Mouse (Mus musculus): ENCODE data around the gene Dnajc10. TPM values are rescaled to one million over a fixed set of nuclear protein-coding genes. Genes with fewer than 3 reads are reported as not detected.

Dnajc10 gene
- polyA plus RNA-seq, 1 experiment from 2014 or later: 64.9 TPM

- Histone ChIP-seq H3K36me3 (no peaks in the 10 kb centered on the region), H3K9ac (no peak overlapping the region), H3K4me2 (replicated peaks) (no peak overlapping the region), H3K4me3 (replicated peaks) (no peak overlapping the region), H3K27ac (no peak overlapping the region), H3K4me1 (replicated peaks) (no peaks in the 10 kb centered on the region), H3K27me3 (replicated peaks) (no peaks in the 10 kb centered on the region), H3K9me3 (no peaks in the 10 kb centered on the region)
- no peak for ATAC-seq
- 81% methylated on average over 8 of the region's 8 CpGs for WGBS
These were observed 56.2 kb downstream of the Dnajc10 start for GRCm38 (mm10) chr2:80371458-80371857.

- no peak for ATAC-seq
- Histone ChIP-seq H3K4me3 (replicated peaks) (no peak overlapping the region), H3K4me2 (replicated peaks) (no peak overlapping the region)
These were observed 59.6 kb downstream of the Dnajc10 start for GRCm38 (mm10) chr2:80374892-80375291.

GRCm38 (mm10) chr2:80379848-80380247 lies 64.6 kb downstream of the Dnajc10 start:
- no peaks in the 10 kb centered on the region for H3K36me3 ChIP-seq
- no peak overlapping the region for H3K27ac ChIP-seq
- H3K4me3 ChIP-seq (replicated peaks): no peak overlapping the region
- H3K4me1 ChIP-seq (replicated peaks): no peaks in the 10 kb centered on the region
- H3K9ac ChIP-seq: no peak overlapping the region
- ATAC-seq: no peak
- no peaks in the 10 kb centered on the region for H3K27me3 ChIP-seq (replicated peaks)
- no peaks in the 10 kb centered on the region for H3K9me3 ChIP-seq
- 90% methylated on average over 5 of the region's 5 CpGs for WGBS
- H3K4me2 ChIP-seq (replicated peaks): no peak overlapping the region

More at GRCm38 (mm10) chr2:80374892-80375291, 59.6 kb downstream of the Dnajc10 start:
- Histone ChIP-seq H3K27me3 (replicated peaks) (no peaks in the 10 kb centered on the region), H3K4me1 (replicated peaks) (no peaks in the 10 kb centered on the region), H3K27ac (no peak overlapping the region), H3K9ac (no peak overlapping the region), H3K9me3 (no peaks in the 10 kb centered on the region), H3K36me3 (no peaks in the 10 kb centered on the region)

- no peaks in the 10 kb centered on the region for H3K9me3 ChIP-seq
- H3K27me3 ChIP-seq (replicated peaks): no peaks in the 10 kb centered on the region
- H3K4me2 ChIP-seq (replicated peaks): no peak overlapping the region
- no peaks in the 10 kb centered on the region for H3K36me3 ChIP-seq
- no peak overlapping the region for H3K9ac ChIP-seq
- ATAC-seq: no peak
- WGBS: 47% methylated on average over 4 of the region's 4 CpGs
- H3K4me3 ChIP-seq (replicated peaks): no peak overlapping the region
- no peak overlapping the region for H3K27ac ChIP-seq
- 0 out of 2 replicates have a peak, but pooled peaks cover 3% of the 10 kb centered on the region for H3K4me1 ChIP-seq (replicated peaks)
These were observed 69.2 kb downstream of the Dnajc10 start for GRCm38 (mm10) chr2:80384447-80384846.

GRCm38 (mm10) chr2:80386255-80386654 lies 71.0 kb downstream of the Dnajc10 start:
- Histone ChIP-seq H3K9ac (no peak overlapping the region), H3K9me3 (no peaks in the 10 kb centered on the region), H3K27me3 (replicated peaks) (no peaks in the 10 kb centered on the region), H3K4me2 (replicated peaks) (no peak overlapping the region), H3K4me1 (replicated peaks) (0 out of 2 replicates have a peak, but pooled peaks cover 3% of the 10 kb centered on the region), H3K4me3 (replicated peaks) (no peak overlapping the region), H3K27ac (no peak overlapping the region), H3K36me3 (no peaks in the 10 kb centered on the region)
- WGBS: 95% methylated on average over 2 of the region's 2 CpGs
- no peak for ATAC-seq

- ATAC-seq: no peak
- no peak overlapping the region for H3K27ac ChIP-seq
- WGBS: 57% methylated on average over 9 of the region's 9 CpGs
- H3K4me1 ChIP-seq (replicated peaks): 0 out of 2 replicates have a peak, but pooled peaks cover 3% of the 10 kb centered on the region
- H3K4me2 ChIP-seq (replicated peaks): no peak overlapping the region
- no peaks in the 10 kb centered on the region for H3K9me3 ChIP-seq
- no peaks in the 10 kb centered on the region for H3K36me3 ChIP-seq
- no peak overlapping the region for H3K4me3 ChIP-seq (replicated peaks)
- H3K27me3 ChIP-seq (replicated peaks): no peaks in the 10 kb centered on the region
- H3K9ac ChIP-seq: no peak overlapping the region
These were observed 72.4 kb downstream of the Dnajc10 start for GRCm38 (mm10) chr2:80387668-80388067.

- Histone ChIP-seq H3K4me2 (replicated peaks) (no peak overlapping the region), H3K36me3 (no peaks in the 10 kb centered on the region), H3K4me1 (replicated peaks) (0 out of 2 replicates have a peak, but pooled peaks cover 3% of the 10 kb centered on the region), H3K9me3 (no peaks in the 10 kb centered on the region), H3K27me3 (replicated peaks) (no peaks in the 10 kb centered on the region), H3K4me3 (replicated peaks) (no peak overlapping the region), H3K27ac (no peak overlapping the region), H3K9ac (no peak overlapping the region)
- no peak for ATAC-seq
- WGBS: 50% methylated on average over 3 of the region's 3 CpGs
These were observed 73.1 kb downstream of the Dnajc10 start for GRCm38 (mm10) chr2:80388341-80388740.

- 29% methylated on average over 7 of the region's 7 CpGs for WGBS
- Histone ChIP-seq H3K4me2 (replicated peaks) (no peak overlapping the region), H3K9me3 (no peaks in the 10 kb centered on the region), H3K27me3 (replicated peaks) (no peaks in the 10 kb centered on the region), H3K27ac (no peak overlapping the region), H3K9ac (no peak overlapping the region), H3K36me3 (no peaks in the 10 kb centered on the region), H3K4me1 (replicated peaks) (no peaks in the 10 kb centered on the region), H3K4me3 (replicated peaks) (no peak overlapping the region)
- ATAC-seq: no peak
These were observed 80.8 kb downstream of the Dnajc10 start for GRCm38 (mm10) chr2:80396057-80396456.

GRCm38 (mm10) chr2:80396864-80397263 lies 81.6 kb downstream of the Dnajc10 start:
- H3K4me3 ChIP-seq (replicated peaks): no peak overlapping the region
- no peak overlapping the region for H3K27ac ChIP-seq
- H3K27me3 ChIP-seq (replicated peaks): no peaks in the 10 kb centered on the region
- H3K4me1 ChIP-seq (replicated peaks): no peaks in the 10 kb centered on the region
- no peaks in the 10 kb centered on the region for H3K9me3 ChIP-seq
- no peak overlapping the region for H3K9ac ChIP-seq
- H3K4me2 ChIP-seq (replicated peaks): no peak overlapping the region
- H3K36me3 ChIP-seq: no peaks in the 10 kb centered on the region
- 41% methylated on average over 3 of the region's 3 CpGs for WGBS
- ATAC-seq: no peak

- H3K9ac ChIP-seq: no peak overlapping the region
- no peaks in the 10 kb centered on the region for H3K27me3 ChIP-seq (replicated peaks)
- no peak overlapping the region for H3K4me2 ChIP-seq (replicated peaks)
- H3K4me1 ChIP-seq (replicated peaks): no peaks in the 10 kb centered on the region
- H3K27ac ChIP-seq: no peak overlapping the region
- WGBS: 43% methylated on average over 3 of the region's 3 CpGs
- ATAC-seq: no peak
- H3K36me3 ChIP-seq: no peaks in the 10 kb centered on the region
- H3K9me3 ChIP-seq: no peaks in the 10 kb centered on the region
- H3K4me3 ChIP-seq (replicated peaks): no peak overlapping the region
These were observed 83.4 kb downstream of the Dnajc10 start for GRCm38 (mm10) chr2:80398595-80399099.

Other genes with a start within 250 kb of the Dnajc10 start
- gene Pde1a, start 186.0 kb upstream of the Dnajc10 start, polyA plus RNA-seq (2015; fragmentation: Nextera tagmentation; extraction: Ambion mirVana): 34.6 and 40.2 TPM in 2 replicates
- gene Prdx6b, start 23.0 kb upstream of the Dnajc10 start, polyA plus RNA-seq (2015; fragmentation: Nextera tagmentation; extraction: Ambion mirVana): not detected in 2 replicates
- 2.1 and 2.5 TPM in 2 replicates for gene Frzb, start 132.2 kb downstream of the Dnajc10 start, polyA plus RNA-seq (2015; fragmentation: Nextera tagmentation; extraction: Ambion mirVana)

All from intestine, embryonic 15.5 days (tissue).